Mouse (Mus musculus): ENCODE measurements around the gene Galnt14. TPM values are rescaled to one million over a fixed set of nuclear protein-coding genes. Genes with fewer than 3 reads are reported as not detected.

The Galnt14 gene
- total RNA-seq, 1 experiment from 2014 or later, result not detected

GRCm38 (mm10) chr17:73670048-73670447 is 40.2 kb downstream of the Galnt14 start:
- no peak for ATAC-seq (replicated peaks; ENCODE audit: low read depth, poor library complexity, severe bottlenecking)

DNA sequence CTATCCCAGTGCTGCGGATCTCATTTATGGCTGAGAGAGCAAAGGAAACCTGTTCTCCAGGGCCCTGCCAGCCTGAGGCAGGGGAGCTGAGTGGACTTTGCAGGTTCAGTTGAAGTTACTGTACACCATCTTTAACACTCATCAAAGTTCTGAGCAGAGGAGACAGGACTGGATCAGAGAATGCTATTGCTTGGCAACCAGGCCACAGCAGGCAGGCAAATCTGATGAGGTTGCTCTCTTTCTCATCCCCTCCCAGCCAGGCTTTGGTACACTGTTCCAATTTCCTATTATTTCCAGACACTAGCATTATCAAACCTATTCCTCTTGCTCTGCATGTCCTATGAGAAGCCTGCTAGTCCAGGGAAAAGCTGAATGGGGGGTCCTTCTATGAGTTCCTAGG is 41.3 kb downstream of the Galnt14 start:
- ATAC-seq (replicated peaks; ENCODE audit: low read depth, poor library complexity, severe bottlenecking), result no peak

DNA sequence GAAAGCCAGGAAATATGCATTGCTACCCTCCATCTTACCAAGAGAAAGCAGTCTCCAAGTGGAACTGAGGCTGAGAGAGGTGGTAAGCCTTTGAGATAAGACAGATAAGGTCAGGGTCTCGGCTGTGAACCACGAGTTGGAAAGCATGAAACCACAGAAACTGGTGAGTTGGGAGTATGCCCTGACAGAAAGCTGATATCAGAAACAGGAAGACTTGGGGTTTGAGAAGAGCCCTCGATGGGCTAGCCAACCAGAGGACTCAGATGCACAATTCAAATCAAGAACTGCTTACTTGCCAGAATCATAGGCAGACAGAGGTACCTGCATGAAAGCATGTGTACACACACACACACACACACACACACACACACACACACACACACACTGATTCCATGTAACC is 47.0 kb downstream of the Galnt14 start:
- ATAC-seq (replicated peaks; ENCODE audit: low read depth, poor library complexity, severe bottlenecking), result peak; percentile 90

DNA sequence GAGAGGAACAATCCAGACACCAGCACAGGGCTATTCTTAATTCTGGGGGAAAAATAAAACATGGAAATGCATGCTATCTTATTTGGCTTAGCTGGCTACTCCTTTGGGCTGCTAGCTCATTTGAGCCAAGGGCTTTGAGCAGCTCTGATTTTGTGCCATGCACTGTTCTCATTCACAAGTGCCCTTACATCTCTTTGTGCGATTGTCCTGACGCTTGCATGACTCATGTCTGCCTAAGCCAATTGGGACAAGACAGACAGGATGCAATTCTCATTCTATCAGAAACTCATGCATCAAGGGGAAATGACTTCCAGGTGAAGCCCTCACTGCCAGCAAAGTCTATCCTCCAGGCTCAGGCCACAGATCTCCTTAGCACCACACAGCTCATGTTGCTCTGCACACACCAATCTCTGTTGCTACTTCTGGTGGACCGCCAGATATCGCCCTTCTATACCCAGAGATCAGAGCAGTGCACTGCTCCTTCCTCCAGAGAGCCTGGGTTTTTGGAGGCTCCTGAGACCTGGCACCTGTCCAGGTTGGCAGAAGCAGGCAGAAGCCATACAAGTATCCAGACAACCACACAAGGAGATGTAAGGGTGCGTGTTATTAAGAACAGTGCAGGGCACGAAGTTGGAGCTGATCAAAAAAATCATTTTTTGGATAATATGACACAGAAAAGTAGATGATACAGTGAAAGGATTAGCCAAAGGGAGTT is 51.4 kb downstream of the Galnt14 start:
- no peak for ATAC-seq (replicated peaks; ENCODE audit: low read depth, poor library complexity, severe bottlenecking)

GRCm38 (mm10) chr17:73656373-73656772 is 53.9 kb downstream of the Galnt14 start:
- ATAC-seq (replicated peaks; ENCODE audit: low read depth, poor library complexity, severe bottlenecking), result no peak

DNA sequence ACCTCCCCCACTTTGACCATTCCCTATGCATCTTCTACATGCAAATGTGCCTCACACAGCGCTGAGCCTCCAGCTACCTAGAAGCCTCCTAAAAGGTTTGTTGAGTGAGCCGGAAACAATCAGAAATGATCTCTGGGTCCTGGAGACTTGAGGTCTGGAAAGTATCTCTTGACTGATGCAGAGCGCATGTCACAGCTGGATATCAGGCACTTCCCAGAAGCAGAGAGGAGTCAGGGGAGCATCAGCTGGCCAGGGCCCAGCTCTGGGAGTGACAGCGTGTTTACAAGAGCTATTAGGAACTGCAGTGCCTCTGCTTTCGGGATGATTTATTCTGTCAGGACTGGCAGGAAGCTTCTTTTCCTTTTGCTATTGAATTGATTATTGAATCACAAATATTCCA is 56.0 kb downstream of the Galnt14 start:
- ATAC-seq (replicated peaks; ENCODE audit: low read depth, poor library complexity, severe bottlenecking), result no peak

GRCm38 (mm10) chr17:73649371-73649770 is 60.9 kb downstream of the Galnt14 start:
- no peak for ATAC-seq (replicated peaks; ENCODE audit: low read depth, poor library complexity, severe bottlenecking)

DNA sequence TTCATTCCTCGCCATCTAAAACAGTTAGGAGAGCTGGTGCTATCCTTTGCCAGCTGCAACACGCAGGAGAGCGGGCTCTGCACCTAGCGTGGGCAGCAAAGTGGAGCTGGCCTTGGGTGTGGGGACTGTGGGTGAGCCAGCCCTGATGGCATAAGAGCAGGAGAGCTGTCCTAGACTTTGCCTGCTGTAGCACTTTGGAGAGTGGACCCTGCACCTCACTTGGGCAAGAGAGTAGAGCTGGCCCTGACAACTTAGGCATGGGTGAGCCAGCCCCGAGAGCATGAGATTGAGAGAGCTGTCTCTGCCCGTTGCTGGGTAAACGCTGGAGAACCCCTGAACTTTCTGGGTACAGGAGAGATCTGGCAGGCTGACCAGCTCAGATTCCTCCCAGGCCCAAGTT is 68.6 kb downstream of the Galnt14 start:
- ATAC-seq (replicated peaks; ENCODE audit: low read depth, poor library complexity, severe bottlenecking), result no peak

DNA sequence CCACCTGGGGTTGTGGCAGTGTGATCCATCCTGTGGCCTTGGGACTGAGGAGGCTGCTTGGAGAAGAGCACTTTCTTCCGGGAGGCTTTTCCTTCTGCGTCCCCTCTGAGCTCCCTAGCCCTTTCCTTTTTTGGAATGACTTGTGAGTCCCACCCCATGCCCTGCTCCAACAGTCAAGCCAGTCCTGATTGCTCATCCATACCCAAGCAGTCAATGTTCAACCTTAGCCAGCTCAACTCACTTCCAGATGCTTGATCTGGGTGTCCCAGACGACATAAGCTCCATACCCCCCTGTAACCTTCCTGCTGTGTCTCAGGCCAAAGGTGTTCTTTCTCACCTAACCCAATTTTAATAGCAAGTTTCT is 70.2 kb downstream of the Galnt14 start:
- ATAC-seq (replicated peaks; ENCODE audit: low read depth, poor library complexity, severe bottlenecking), result no peak

- ATAC-seq (replicated peaks; ENCODE audit: low read depth, poor library complexity, severe bottlenecking), result no peak
Observed at GRCm38 (mm10) chr17:73639401-73640116, 70.7 kb downstream of the Galnt14 start.

- ATAC-seq (replicated peaks; ENCODE audit: low read depth, poor library complexity, severe bottlenecking), result no peak
Observed at GRCm38 (mm10) chr17:73636988-73637387, 73.3 kb downstream of the Galnt14 start.

- no peak for ATAC-seq (replicated peaks; ENCODE audit: low read depth, poor library complexity, severe bottlenecking)
Observed at GRCm38 (mm10) chr17:73634896-73635295, 75.4 kb downstream of the Galnt14 start.

DNA sequence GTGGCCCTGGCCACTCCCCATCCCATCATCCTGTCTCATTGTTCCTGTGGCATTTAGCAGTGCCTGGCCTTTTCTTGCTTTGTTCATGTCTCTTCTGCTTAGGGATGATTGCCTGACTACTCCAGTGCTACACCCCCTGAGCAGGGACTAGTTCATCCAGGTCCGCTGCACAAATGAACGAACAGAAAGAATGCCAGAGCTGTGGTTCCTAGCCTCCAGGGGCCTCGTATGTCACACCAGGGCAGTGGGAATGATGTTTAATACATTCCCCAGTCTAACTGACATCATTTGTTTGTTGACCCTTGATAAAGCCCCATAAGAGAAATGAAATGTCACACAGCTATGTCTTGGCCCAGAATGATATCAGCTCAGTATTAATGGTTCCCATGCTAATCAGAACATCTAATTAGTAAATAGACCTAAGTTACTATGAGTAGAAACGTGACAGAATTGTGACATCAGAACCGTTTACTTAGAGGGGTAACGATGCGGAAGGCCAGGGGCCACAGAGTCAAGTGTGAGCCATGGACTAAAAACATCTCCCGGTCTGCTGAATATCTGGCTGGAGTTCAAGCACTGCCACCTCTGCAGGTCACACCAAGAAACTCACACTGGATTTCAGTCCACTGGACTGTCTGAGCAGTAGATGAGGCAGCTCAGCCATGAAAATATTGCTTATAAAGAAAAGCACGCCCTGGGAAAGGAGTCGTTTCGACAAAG is 76.1 kb downstream of the Galnt14 start:
- no peak for ATAC-seq (replicated peaks; ENCODE audit: low read depth, poor library complexity, severe bottlenecking)

DNA sequence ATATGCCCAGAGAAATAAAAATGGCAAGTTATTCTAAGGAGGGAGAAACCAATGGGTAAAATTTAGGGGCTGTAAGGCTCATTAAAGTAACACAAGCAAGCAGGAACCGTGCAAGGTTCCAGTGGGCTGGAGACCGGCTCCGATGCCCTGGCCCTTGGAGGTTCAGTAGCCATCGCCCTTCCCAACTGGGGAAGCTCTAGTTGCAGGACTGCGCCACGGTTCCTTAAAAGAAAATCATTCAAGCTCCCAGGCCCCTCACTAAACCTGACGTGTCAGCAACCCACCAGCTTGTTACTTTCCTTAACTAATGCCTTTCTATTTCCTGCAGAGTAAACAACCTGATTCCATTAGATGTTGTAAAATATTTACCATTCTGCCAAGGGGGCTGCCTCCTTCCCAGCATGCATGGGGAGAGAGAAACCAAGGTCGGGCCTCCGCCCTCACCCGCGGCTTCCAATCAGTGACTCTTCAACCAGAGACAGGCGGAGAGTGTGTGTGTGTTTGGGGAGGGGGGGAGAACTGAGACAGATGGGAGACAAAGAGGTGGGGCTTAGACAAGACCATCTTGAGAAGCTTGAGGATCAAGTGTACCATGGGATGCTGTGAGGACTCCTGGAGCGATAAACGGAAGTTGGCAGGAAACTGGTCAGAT is 81.9 kb downstream of the Galnt14 start:
- ATAC-seq (replicated peaks; ENCODE audit: low read depth, poor library complexity, severe bottlenecking), result no peak

DNA sequence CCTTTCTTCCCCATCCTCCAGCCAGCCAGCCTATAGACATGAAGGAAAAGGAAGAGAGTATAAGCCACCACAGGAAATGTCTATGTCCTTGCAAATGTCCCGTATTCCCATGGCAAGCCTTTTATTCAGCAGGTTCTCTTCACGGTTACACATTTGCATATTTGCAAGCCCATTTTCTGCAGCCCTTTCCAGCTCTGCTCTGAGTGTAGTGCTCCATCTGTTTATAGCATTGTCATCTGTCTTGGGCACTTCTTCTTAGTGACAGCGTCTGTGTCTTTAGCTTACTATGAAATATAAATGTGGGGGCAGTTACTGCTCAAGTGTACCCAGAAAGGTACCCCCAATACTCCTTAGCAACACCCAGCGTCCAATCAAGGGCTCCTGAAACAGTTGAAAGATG is 83.3 kb downstream of the Galnt14 start:
- no peak for ATAC-seq (replicated peaks; ENCODE audit: low read depth, poor library complexity, severe bottlenecking)

DNA sequence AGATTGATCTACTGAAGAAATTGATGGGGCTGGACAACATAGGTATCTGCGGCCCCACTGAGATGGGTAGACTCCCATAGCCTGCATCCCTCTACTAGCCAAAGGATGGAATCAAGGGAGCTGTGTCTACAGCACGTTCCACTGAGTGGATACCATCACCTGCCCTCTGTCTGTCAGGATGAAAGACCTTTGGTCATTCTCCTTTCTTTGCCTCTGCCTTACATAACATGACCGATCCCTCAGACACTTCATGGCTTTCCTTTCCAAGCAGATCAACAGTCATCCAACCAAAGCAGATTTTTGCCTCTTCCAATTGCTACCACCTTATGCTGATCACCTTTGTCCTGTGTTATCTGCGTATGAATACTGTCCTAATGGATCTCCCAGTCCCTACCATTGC is 90.2 kb downstream of the Galnt14 start:
- ATAC-seq (replicated peaks; ENCODE audit: low read depth, poor library complexity, severe bottlenecking), result no peak

DNA sequence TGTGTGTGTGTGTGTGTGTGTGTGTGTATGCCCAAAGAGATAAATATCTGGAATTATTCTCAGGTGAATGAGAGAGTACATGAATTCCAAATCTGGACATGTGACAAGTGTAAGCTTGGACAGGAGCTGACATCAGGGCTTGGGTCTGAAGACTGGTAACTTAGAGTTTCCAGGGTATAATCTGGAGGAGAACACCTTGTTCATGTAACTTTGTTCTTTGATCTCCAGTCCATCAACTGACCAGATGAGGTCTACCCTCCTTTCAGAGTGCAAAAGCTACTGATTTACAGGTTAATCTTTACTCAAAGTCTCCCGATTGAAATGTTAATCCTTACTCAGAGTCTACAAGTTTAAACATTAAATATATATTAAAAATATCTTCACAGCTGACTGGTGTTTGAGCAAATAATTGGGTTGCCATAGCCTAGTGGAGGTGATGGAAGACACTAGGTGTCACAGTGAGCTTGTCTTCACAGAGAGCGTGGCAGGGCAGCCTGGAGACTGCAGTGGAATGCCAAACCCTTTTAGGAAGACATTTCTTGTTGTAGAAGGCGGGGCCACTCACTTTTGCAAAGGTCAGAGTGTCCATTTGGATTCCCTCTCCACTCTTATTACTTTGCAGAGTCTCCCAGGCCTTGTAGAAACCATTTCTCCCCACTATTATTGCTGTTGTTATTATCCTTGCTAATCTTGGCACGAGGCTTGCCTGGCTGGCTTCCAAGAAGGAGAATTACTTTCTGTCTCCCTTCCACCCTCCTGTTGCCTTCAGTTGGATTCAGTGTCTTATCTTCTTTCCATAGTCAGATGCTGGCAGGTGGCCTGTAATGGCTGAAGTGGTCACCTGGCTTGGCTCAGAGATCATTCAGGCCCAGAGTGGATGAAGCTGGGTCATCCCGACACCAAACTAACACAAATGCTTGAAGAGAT is 107.4 kb downstream of the Galnt14 start:
- ATAC-seq (replicated peaks; ENCODE audit: low read depth, poor library complexity, severe bottlenecking), result no peak

- ATAC-seq (replicated peaks; ENCODE audit: low read depth, poor library complexity, severe bottlenecking), result no peak
Observed at GRCm38 (mm10) chr17:73599923-73600322, 110.3 kb downstream of the Galnt14 start.

GRCm38 (mm10) chr17:73592081-73592480 is 118.2 kb downstream of the Galnt14 start:
- ATAC-seq (replicated peaks; ENCODE audit: low read depth, poor library complexity, severe bottlenecking), result no peak

- no peak for ATAC-seq (replicated peaks; ENCODE audit: low read depth, poor library complexity, severe bottlenecking)
Observed at GRCm38 (mm10) chr17:73587573-73587972, 122.7 kb downstream of the Galnt14 start.

Data from common myeloid progenitor, adult 5-6 weeks (primary cell).